Mouse (Mus musculus) brain, embryonic 14.5 days (tissue): ENCODE measurements around the gene Asb13.

Source experiments
- CTCF ChIP-seq: fragments of 200-500 bp; IDR thresholded peaks from 2 replicates; pipeline ENCODE4 v1.5.1; 2012; ENCODE audit warnings: inconsistent platforms, mild to moderate bottlenecking, moderate library complexity, borderline replicate concordance; ENCODE audit not compliant: insufficient read depth, insufficient read length; ENCODE audit errors: extremely low read depth
- POLR2A ChIP-seq: fragments of 200-500 bp; IDR thresholded peaks from 2 replicates; pipeline ENCODE4 v1.6.1; 2012; ENCODE audit warnings: mild to moderate bottlenecking, inconsistent platforms, borderline replicate concordance; ENCODE audit not compliant: poor library complexity, insufficient read depth, insufficient read length, severe bottlenecking; ENCODE audit errors: extremely low read depth

DNA sequence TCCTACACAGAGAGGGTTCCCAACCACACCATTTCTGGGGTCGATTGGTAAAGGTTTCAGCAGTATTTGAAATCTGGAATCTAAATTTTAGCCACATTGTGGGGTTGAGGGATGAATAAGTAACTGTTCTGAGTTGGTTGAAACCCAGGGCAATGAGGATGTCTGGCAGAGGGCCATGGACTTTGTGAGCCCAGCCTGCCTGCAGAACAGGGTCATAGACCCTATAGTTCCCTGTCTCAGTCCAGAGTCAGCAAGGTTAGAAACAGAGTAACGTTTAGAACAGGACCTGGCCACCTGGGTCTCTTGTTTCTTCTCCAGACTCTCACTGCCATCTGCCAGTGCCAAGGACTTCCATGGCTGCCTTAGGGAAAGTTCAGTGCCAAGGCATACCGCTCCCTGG, 30.4 kb downstream of the Asb13 start:
- no peak for TF ChIP-seq CTCF
- no peak for TF ChIP-seq POLR2A
